Mouse (Mus musculus) heart, adult 18-20 months (tissue): Measurements from ENCODE around the gene Apool. TPM values are rescaled to one million over a fixed set of nuclear protein-coding genes. Genes with fewer than 3 reads are reported as not detected.
A peak's percentile ranks its signal among the peaks of the same experiment; 100 is the strongest.

ENCODE experiments used
- DNase-seq, 2 experiments: peaks; one replicate each; pipeline ENCODE4 v3.0.0; 2021 to 2022; ENCODE audit warnings: mixed read lengths in 1 of 2
- long read RNA-seq, 2 experiments: library from polyadenylated mRNA; stranded (forward); transcript quantifications; one replicate each; pipeline ENCODE4 v2.0.0; 2021
- total RNA-seq, 2 experiments: library from RNA; stranded (reverse); gene quantifications; 2 replicates each; pipeline ENCODE4 v1.2.3; 2021

Gene Apool
- total RNA-seq, result 10 to 100 TPM; 65.5 to 67.6 TPM
- long read RNA-seq, experiment 1, transcript Apool-201 (9 exons, 1,359 nt), result major isoform, 51 of 54 reads
- long read RNA-seq, experiment 1, partial matches to known transcripts, result 3 of 54 reads
- long read RNA-seq, experiment 1, other reads (novel, unspliced or antisense), result 0 of 54 reads
- long read RNA-seq, experiment 2, transcript Apool-201 (9 exons, 1,359 nt), result major isoform, 40 of 44 reads
- long read RNA-seq, experiment 2, partial matches to known transcripts, result 3 of 44 reads
- long read RNA-seq, experiment 2, other reads (novel, unspliced or antisense), result 1 of 44 reads

DNA sequence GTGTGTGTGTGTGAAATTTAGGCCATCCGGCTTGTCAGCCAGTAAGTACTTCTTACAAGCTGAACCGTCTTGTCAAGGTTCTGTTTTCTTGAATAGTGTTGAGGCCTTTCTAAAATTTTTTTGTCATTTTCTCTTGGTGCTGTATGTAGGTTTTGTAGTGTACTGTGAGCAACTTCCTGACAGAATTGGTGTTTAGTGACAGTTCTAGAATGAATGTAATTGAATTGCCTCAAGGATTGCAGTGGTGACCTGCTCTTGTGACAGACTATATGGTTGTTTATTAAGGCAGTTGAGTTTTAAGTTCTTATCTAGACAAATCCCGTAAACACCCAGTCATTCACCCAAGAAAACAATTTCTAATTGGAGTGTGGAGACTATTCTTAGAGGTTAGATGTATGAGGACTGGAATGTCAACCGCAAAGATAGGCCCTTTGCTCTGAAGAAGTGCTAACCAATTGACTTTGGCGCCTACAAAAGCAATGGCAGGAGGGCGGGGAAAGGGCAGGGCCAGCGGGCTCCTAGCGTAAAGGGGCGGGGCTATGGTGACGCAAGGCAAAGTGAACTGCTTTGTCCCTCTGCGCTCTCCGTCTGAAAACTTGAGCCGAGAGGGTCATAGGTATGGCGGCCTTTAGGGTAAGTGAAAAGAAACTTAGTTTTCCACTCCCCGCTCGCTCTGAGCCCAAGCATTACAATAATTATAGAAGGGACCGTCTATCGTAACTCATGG lies at the start of gene Apool:
Gene Apool, plus strand, starts transcription at position 531 of the 727 bp plus-strand sequence.
- DNase-seq, result peak; percentile 91 to 93

- DNase-seq, result no peak
Measured at GRCm38 (mm10) chrX:112273550-112273949, 37.6 kb upstream of the Apool start.

DNA sequence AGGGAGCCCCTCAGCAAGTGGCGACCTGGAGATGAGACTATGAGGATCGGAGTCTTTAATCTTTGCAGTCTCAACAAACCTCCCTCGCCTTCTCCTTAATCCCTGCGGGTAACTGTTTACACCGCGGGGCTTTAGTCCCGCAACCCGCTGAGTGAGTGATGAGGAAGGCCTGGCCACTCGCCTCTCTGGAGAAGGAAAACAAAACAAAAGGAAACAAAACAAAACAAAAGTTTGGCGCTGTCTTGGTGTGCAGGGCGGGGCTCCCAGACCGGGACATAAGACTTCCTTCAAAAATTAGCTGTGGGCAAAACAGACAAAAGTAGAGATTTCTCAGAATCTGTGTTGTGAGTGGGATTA lies 375 bp downstream of the Apool start:
- no peak for DNase-seq

- no peak for DNase-seq
Measured at GRCm38 (mm10) chrX:112312094-112312493, 960 bp downstream of the Apool start.

DNA sequence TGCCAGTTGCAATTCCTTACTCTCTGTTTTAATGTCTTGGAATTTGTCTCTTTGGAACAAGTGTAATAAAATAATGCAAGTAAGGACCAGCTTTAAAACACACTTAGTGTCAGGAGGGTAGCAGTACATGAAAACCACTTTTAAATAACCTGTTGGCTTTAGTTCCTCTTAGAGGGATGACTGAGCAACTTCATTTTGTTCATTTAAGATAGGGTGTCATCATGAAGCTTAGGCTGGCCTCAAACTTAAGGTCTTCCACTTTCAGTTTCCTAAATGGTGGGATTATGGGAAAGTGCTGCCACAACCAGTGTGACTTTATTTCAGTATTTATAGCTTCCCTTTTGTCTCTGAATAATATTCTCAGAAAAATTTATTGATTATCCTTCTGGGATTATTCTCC lies 9.1 kb downstream of the Apool start:
- no peak for DNase-seq

GRCm38 (mm10) chrX:112339486-112339885 lies 28.4 kb downstream of the Apool start:
- no peak for DNase-seq

DNA sequence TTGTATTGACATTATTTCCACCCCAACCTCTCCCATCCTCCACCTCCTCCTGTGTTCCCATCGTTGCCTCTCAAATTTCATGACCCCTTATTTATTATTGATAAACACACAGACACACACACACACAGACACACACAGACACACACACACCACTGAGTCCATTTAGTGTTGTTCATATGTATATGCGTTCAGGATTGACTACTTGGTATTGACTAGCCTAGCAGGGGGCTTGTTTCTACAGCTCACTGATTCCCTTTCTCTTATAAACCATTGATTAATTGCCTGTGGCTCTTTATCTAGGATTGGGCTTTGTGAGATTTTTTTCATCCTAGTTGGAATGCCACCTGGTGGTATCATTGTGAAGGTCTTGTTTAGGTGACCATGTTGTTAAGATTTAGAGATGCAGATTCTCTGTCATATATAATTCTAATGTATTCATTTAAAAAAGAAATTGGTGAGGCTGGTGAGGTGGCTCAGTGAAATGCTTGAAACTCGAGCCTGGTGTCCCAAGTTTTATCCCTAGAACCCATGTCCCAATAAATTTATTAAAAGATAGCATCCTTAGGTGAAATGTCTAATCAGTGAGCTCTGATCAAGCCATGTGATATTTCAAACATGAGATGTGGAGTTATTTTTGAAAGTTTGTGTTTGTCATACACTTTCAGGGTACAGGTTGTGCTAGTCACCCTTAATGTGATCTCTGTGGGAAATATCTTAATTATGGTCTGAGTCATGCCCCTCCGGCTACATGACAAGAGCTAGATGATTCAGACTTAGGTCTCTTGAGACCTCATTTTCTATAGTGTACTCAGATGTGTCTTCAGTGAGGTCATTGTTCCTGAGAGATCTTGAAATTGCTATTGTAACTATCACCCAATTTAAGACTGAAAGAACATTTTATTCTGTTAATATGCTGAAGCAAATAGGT lies 36.6 kb downstream of the Apool start:
- no peak for DNase-seq

GRCm38 (mm10) chrX:112348395-112348791 lies 37.3 kb downstream of the Apool start:
- DNase-seq, result peak; percentile 4 to 39

- no peak for DNase-seq
Measured at GRCm38 (mm10) chrX:112368426-112368825, 57.3 kb downstream of the Apool start.

DNA sequence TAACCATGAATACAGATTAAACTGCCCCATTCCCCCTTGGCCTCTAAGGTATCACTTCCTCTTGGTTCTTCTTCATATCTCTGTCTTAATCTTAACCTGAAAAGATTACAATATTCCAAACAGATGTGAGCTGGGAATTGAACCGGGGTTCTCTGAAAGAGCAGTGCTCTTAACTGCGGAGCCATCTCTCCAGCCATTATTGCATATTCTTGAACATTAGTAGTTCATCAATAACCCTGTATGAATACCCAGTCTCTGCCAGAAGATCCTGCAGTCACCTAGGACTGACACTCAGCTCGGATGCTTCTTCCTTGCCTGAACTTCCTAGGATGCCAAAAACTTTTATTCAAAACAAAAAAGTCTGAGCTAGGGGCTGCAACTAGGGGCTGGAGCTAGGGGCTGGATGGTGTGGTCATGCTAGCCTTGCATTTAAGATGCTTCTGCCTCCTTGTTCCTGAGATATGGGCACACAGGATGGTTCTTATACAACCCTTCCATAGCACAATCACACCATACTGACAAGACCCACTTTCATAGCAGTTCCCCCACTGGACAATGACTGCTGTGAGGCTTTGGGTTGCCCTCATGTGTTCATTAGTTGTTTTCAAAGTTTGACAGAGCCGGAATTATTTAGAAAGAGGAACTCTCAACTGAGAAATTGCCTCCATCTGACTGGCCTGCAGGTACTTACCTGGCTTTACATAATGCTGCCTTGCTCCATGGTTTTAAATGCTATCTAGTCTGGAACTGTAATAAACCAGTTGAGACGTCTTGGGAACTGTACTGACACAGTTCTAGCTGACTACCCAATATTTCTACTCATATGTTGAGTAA lies 59.7 kb downstream of the Apool start:
- DNase-seq, result peak; percentile 21 to 52

DNA sequence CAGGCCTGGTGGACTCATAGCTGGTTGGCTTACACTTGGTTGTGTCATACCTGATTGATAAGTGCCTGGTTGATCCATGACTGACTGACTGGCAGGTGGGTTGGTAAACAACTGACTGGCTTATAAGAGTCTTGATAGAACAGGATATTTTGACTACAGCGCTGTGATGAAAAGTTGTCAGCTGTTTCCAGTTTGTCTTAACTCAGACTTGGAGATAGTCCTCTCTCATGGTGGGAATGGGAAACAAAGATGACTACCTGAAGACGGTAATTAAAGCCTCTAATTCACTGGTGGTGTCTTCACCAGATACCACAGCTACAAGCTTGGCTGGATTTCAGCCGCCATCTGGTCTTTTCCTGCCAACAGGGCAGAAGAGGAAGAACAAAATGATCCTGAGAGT lies 95.5 kb downstream of the Apool start, which contains the start of gene Satl1:
Gene Satl1, minus strand, starts transcription at position 101 of the 400 bp plus-strand sequence.
- DNase-seq, result no peak

- DNase-seq, result no peak
Measured at GRCm38 (mm10) chrX:112412309-112412708, 101.2 kb downstream of the Apool start.

Other genes with a start within 250 kb of the Apool start
- gene 4933403O08Rik, start 72.3 kb upstream of the Apool start, total RNA-seq, result not detected
- gene Satl1, start 95.4 kb downstream of the Apool start, total RNA-seq, result not detected
- not detected for gene 2010106E10Rik, start 183.9 kb downstream of the Apool start, total RNA-seq